Mouse (Mus musculus): ENCODE measurements at regions not wholly inside any gene's neighbourhood (a gene's known extent, or its start where the extent isn't known, plus 50 kb on each side); places are given as distances from the start of the nearest gene placed in this dataset.
A peak's percentile ranks its signal among the peaks of the same experiment; 100 is the strongest.

- H3K9me3 ChIP-seq (ENCODE audit: control insufficient read depth, low read length), result no peaks in the 10 kb centered on the region
- 95% methylated on average over 2 of the region's 2 CpGs for whole genome bisulfite sequencing
- H3K9ac ChIP-seq (replicated peaks; ENCODE audit: low read depth, low read length), result no peak overlapping the region
- no peaks in the 10 kb centered on the region for H3K4me1 ChIP-seq (replicated peaks; ENCODE audit: control insufficient read depth, insufficient read depth, low read length)
- no peak for ATAC-seq
- H3K27ac ChIP-seq (ENCODE audit: low read length), result no peak overlapping the region
- no peak overlapping the region for H3K4me2 ChIP-seq (ENCODE audit: low read length)
- no peaks in the 10 kb centered on the region for H3K36me3 ChIP-seq (ENCODE audit: control insufficient read depth, insufficient read depth)
- H3K27me3 ChIP-seq (replicated peaks; ENCODE audit: control insufficient read depth, insufficient read depth, low read length), result no peaks in the 10 kb centered on the region
- no peak overlapping the region for H3K4me3 ChIP-seq (replicated peaks; ENCODE audit: low read length)
Observed at GRCm38 (mm10) chr11:20961626-20962025, 129.5 kb upstream of the Peli1 start.

GRCm38 (mm10) chr11:20965575-20966239 is 125.4 kb upstream of the Peli1 start:
- H3K27ac ChIP-seq (ENCODE audit: low read length), result no peak overlapping the region

GRCm38 (mm10) chr11:20967321-20967984 is 123.6 kb upstream of the Peli1 start:
- 34% methylated on average over 2 of the region's 3 CpGs for WGBS
- no peaks in the 10 kb centered on the region; the same call in 1 of the 2 replicates for H3K4me1 ChIP-seq (replicated peaks; ENCODE audit: control insufficient read depth, insufficient read depth, low read length)
- H3K27me3 ChIP-seq (replicated peaks; ENCODE audit: control insufficient read depth, insufficient read depth, low read length), result no peaks in the 10 kb centered on the region
- ATAC-seq, result peak; percentile 36; the same call in 1 of the 2 replicates
- H3K27ac ChIP-seq (ENCODE audit: low read length), result no peak overlapping the region
- no peaks in the 10 kb centered on the region for H3K36me3 ChIP-seq (ENCODE audit: control insufficient read depth, insufficient read depth)
- no peak overlapping the region for H3K9ac ChIP-seq (replicated peaks; ENCODE audit: low read depth, low read length)
- H3K4me3 ChIP-seq (replicated peaks; ENCODE audit: low read length), result no peak overlapping the region
- no peak overlapping the region for H3K4me2 ChIP-seq (ENCODE audit: low read length)
- no peaks in the 10 kb centered on the region for H3K9me3 ChIP-seq (ENCODE audit: control insufficient read depth, low read length)

More at GRCm38 (mm10) chr11:20965575-20966239, 125.4 kb upstream of the Peli1 start:
- Histone ChIP-seq H3K9me3 (ENCODE audit: control insufficient read depth, low read length) (no peaks in the 10 kb centered on the region), H3K4me1 (replicated peaks; ENCODE audit: control insufficient read depth, insufficient read depth, low read length) (no peaks in the 10 kb centered on the region; the same call in 1 of the 2 replicates), H3K36me3 (ENCODE audit: control insufficient read depth, insufficient read depth) (no peaks in the 10 kb centered on the region), H3K4me2 (ENCODE audit: low read length) (no peak overlapping the region), H3K9ac (replicated peaks; ENCODE audit: low read depth, low read length) (no peak overlapping the region), H3K27me3 (replicated peaks; ENCODE audit: control insufficient read depth, insufficient read depth, low read length) (no peaks in the 10 kb centered on the region), H3K4me3 (replicated peaks; ENCODE audit: low read length) (no peak overlapping the region)
- no peak for ATAC-seq
- WGBS, result 84% methylated on average over 8 of the region's 8 CpGs

GRCm38 (mm10) chr11:20968341-20968740 is 122.8 kb upstream of the Peli1 start:
- Histone ChIP-seq H3K27me3 (replicated peaks; ENCODE audit: control insufficient read depth, insufficient read depth, low read length) (no peaks in the 10 kb centered on the region), H3K9ac (replicated peaks; ENCODE audit: low read depth, low read length) (no peak overlapping the region), H3K27ac (ENCODE audit: low read length) (no peak overlapping the region), H3K4me3 (replicated peaks; ENCODE audit: low read length) (no peak overlapping the region), H3K4me2 (ENCODE audit: low read length) (no peak overlapping the region), H3K4me1 (replicated peaks; ENCODE audit: control insufficient read depth, insufficient read depth, low read length) (no peaks in the 10 kb centered on the region; the same call in 1 of the 2 replicates), H3K36me3 (ENCODE audit: control insufficient read depth, insufficient read depth) (no peaks in the 10 kb centered on the region), H3K9me3 (ENCODE audit: control insufficient read depth, low read length) (no peaks in the 10 kb centered on the region)
- WGBS, result 27% methylated on average over 2 of the region's 2 CpGs
- ATAC-seq, result peak; percentile 33; the same call in 1 of the 2 replicates

GRCm38 (mm10) chr11:20973141-20973540 is 118.0 kb upstream of the Peli1 start:
- Histone ChIP-seq H3K9me3 (ENCODE audit: control insufficient read depth, low read length) (no peaks in the 10 kb centered on the region), H3K9ac (replicated peaks; ENCODE audit: low read depth, low read length) (no peak overlapping the region), H3K27ac (ENCODE audit: low read length) (no peak overlapping the region), H3K4me2 (ENCODE audit: low read length) (no peak overlapping the region), H3K4me1 (replicated peaks; ENCODE audit: control insufficient read depth, insufficient read depth, low read length) (no peaks in the 10 kb centered on the region; the same call in 1 of the 2 replicates), H3K36me3 (ENCODE audit: control insufficient read depth, insufficient read depth) (no peaks in the 10 kb centered on the region), H3K4me3 (replicated peaks; ENCODE audit: low read length) (no peak overlapping the region), H3K27me3 (replicated peaks; ENCODE audit: control insufficient read depth, insufficient read depth, low read length) (no peaks in the 10 kb centered on the region)
- 68% methylated on average over 3 of the region's 3 CpGs for WGBS
- no peak for ATAC-seq

- Histone ChIP-seq H3K4me2 (ENCODE audit: low read length) (no peak overlapping the region), H3K4me3 (replicated peaks; ENCODE audit: low read length) (no peak overlapping the region)
- WGBS, result 88% methylated on average over 2 of the region's 2 CpGs
Observed at GRCm38 (mm10) chr11:20981588-20981987, 109.5 kb upstream of the Peli1 start.

GRCm38 (mm10) chr11:20982010-20982409 is 109.1 kb upstream of the Peli1 start:
- H3K4me1 ChIP-seq (replicated peaks; ENCODE audit: control insufficient read depth, insufficient read depth, low read length), result peaks cover 4% of the 10 kb centered on the region
- H3K4me2 ChIP-seq (ENCODE audit: low read length), result no peak overlapping the region
- H3K27ac ChIP-seq (ENCODE audit: low read length), result no peak overlapping the region
- no peaks in the 10 kb centered on the region for H3K27me3 ChIP-seq (replicated peaks; ENCODE audit: control insufficient read depth, insufficient read depth, low read length)
- WGBS, result 78% methylated on average over 1 of the region's 1 CpGs
- no peaks in the 10 kb centered on the region for H3K9me3 ChIP-seq (ENCODE audit: control insufficient read depth, low read length)
- ATAC-seq, result no peak
- H3K36me3 ChIP-seq (ENCODE audit: control insufficient read depth, insufficient read depth), result no peaks in the 10 kb centered on the region
- H3K4me3 ChIP-seq (replicated peaks; ENCODE audit: low read length), result no peak overlapping the region
- no peak overlapping the region for H3K9ac ChIP-seq (replicated peaks; ENCODE audit: low read depth, low read length)

More at GRCm38 (mm10) chr11:20981588-20981987, 109.5 kb upstream of the Peli1 start:
- Histone ChIP-seq H3K27ac (ENCODE audit: low read length) (no peak overlapping the region), H3K9me3 (ENCODE audit: control insufficient read depth, low read length) (no peaks in the 10 kb centered on the region), H3K27me3 (replicated peaks; ENCODE audit: control insufficient read depth, insufficient read depth, low read length) (no peaks in the 10 kb centered on the region), H3K4me1 (replicated peaks; ENCODE audit: control insufficient read depth, insufficient read depth, low read length) (peaks cover 2% of the 10 kb centered on the region), H3K9ac (replicated peaks; ENCODE audit: low read depth, low read length) (no peak overlapping the region), H3K36me3 (ENCODE audit: control insufficient read depth, insufficient read depth) (no peaks in the 10 kb centered on the region)
- no peak for ATAC-seq

- H3K27me3 ChIP-seq (replicated peaks; ENCODE audit: control insufficient read depth, insufficient read depth, low read length), result no peaks in the 10 kb centered on the region
- H3K9ac ChIP-seq (replicated peaks; ENCODE audit: low read depth, low read length), result no peak overlapping the region
- no peak overlapping the region for H3K4me2 ChIP-seq (ENCODE audit: low read length)
- H3K9me3 ChIP-seq (ENCODE audit: control insufficient read depth, low read length), result no peaks in the 10 kb centered on the region
- no peak for ATAC-seq
- WGBS, result 89% methylated on average over 6 of the region's 6 CpGs
- peaks cover 9% of the 10 kb centered on the region for H3K4me1 ChIP-seq (replicated peaks; ENCODE audit: control insufficient read depth, insufficient read depth, low read length)
- no peak overlapping the region for H3K4me3 ChIP-seq (replicated peaks; ENCODE audit: low read length)
- H3K36me3 ChIP-seq (ENCODE audit: control insufficient read depth, insufficient read depth), result no peaks in the 10 kb centered on the region
- H3K27ac ChIP-seq (ENCODE audit: low read length), result no peak overlapping the region
Observed at GRCm38 (mm10) chr11:20982500-20982899, 108.6 kb upstream of the Peli1 start.

- no peaks in the 10 kb centered on the region for H3K9me3 ChIP-seq (ENCODE audit: control insufficient read depth, low read length)
- no peaks in the 10 kb centered on the region for H3K36me3 ChIP-seq (ENCODE audit: control insufficient read depth, insufficient read depth)
- 64% methylated on average over 6 of the region's 6 CpGs for WGBS
- H3K27ac ChIP-seq (ENCODE audit: low read length), result no peak overlapping the region
- H3K9ac ChIP-seq (replicated peaks; ENCODE audit: low read depth, low read length), result no peak overlapping the region
- H3K4me2 ChIP-seq (ENCODE audit: low read length), result no peak overlapping the region
- no peaks in the 10 kb centered on the region for H3K27me3 ChIP-seq (replicated peaks; ENCODE audit: control insufficient read depth, insufficient read depth, low read length)
- no peak overlapping the region for H3K4me3 ChIP-seq (replicated peaks; ENCODE audit: low read length)
- peaks cover 16% of the 10 kb centered on the region for H3K4me1 ChIP-seq (replicated peaks; ENCODE audit: control insufficient read depth, insufficient read depth, low read length)
- ATAC-seq, result no peak
Observed at GRCm38 (mm10) chr11:20985069-20985759, 105.9 kb upstream of the Peli1 start.

Data from forebrain, embryonic 16.5 days (tissue).